Mouse (Mus musculus) midbrain, postnatal 0 days (tissue): ENCODE results near the gene Prkcg. TPM values are rescaled to one million over a fixed set of nuclear protein-coding genes. Genes with fewer than 3 reads are reported as not detected.

Experiments used
- ATAC-seq: fragments of 200-750 bp; cut with Nextera tagmentation; 2 replicates; pipeline ENCODE4 v1.8.0; 2017; ENCODE audit warnings: moderate number of reproducible peaks, mild to moderate bottlenecking, moderate TSS enrichment, moderate library complexity; ENCODE audit not compliant: low FRiP score
- DNase-seq: peaks from one replicate; pipeline ENCODE4 v3.0.0-alpha.2; 2015; ENCODE audit warnings: low spot score
- H3K27ac ChIP-seq: fragments of 300-500 bp; sonication (generic); 2 replicates; pipeline ENCODE4 v1.5.1; 2014; ENCODE audit warnings: low read depth, mild to moderate bottlenecking, low read length, mixed read lengths
- H3K27me3 ChIP-seq: fragments of 300-500 bp; sonication (generic); 2 replicates; pipeline ENCODE4 v1.6.1; 2014; ENCODE audit warnings: low read length, control low read depth, mixed read lengths; ENCODE audit not compliant: insufficient read depth
- H3K36me3 ChIP-seq: fragments of 300-500 bp; sonication (generic); 2 replicates; pipeline ENCODE4 v1.6.1; 2014; ENCODE audit warnings: low read length, control low read depth, mixed read lengths; ENCODE audit not compliant: insufficient read depth
- H3K4me1 ChIP-seq: fragments of 300-500 bp; sonication (generic); 2 replicates; pipeline ENCODE4 v1.6.1; 2014; ENCODE audit warnings: mild to moderate bottlenecking, control low read depth, antibody characterized with exemption, low read length, mixed read lengths; ENCODE audit not compliant: insufficient read depth
- H3K4me2 ChIP-seq: fragments of 300-500 bp; sonication (generic); 2 replicates; pipeline ENCODE4 v1.6.1; 2014; ENCODE audit warnings: low read depth, mild to moderate bottlenecking, low read length, mixed read lengths; ENCODE audit not compliant: poor library complexity, severe bottlenecking
- H3K4me3 ChIP-seq: fragments of 300-500 bp; sonication (generic); 2 replicates; pipeline ENCODE4 v1.5.1; 2014; ENCODE audit warnings: low read depth, mild to moderate bottlenecking, low read length, moderate library complexity
- H3K9ac ChIP-seq: fragments of 300-500 bp; sonication (generic); replicated peaks from 2 replicates; pipeline ENCODE4 v1.6.1; 2014; ENCODE audit warnings: mild to moderate bottlenecking, low read length, moderate library complexity, mixed read lengths; ENCODE audit not compliant: poor library complexity, severe bottlenecking
- H3K9me3 ChIP-seq: fragments of 300-500 bp; sonication (generic); 2 replicates; pipeline ENCODE4 v1.6.1; 2016; ENCODE audit warnings: low read length, control low read depth
- CTCF ChIP-seq: IDR thresholded peaks from 2 replicates; pipeline ENCODE4 v1.5.1; 2016; ENCODE audit warnings: antibody characterized with exemption, mild to moderate bottlenecking
- WGBS: fragments of 180-500 bp; shearing (Covaris S2); extraction: QIAGEN DNeasy Blood & Tissue Kit; methylation state at CpG from one replicate; pipeline ENCODE4 v1.1.7; 2014; 5-methylcytosine and 5-hydroxymethylcytosine counted together
- polyA plus RNA-seq: library from polyadenylated mRNA; unstranded; fragments of >200 nt; fragmentation: Nextera tagmentation; extraction: Ambion mirVana; gene quantifications from 2 replicates; pipeline ENCODE4 v1.2.1, GENCODE M21; 2015
- total RNA-seq: library from RNA; depleted of rRNA; stranded (reverse); fragments of >200 nt; gene quantifications from 2 replicates; pipeline ENCODE4 v1.2.3, GENCODE M21; 2014; rRNA removed

Prkcg gene
- total RNA-seq (11.5 and 12.5 TPM in 2 replicates), polyA plus RNA-seq (6.0 and 7.4 TPM in 2 replicates)

DNA sequence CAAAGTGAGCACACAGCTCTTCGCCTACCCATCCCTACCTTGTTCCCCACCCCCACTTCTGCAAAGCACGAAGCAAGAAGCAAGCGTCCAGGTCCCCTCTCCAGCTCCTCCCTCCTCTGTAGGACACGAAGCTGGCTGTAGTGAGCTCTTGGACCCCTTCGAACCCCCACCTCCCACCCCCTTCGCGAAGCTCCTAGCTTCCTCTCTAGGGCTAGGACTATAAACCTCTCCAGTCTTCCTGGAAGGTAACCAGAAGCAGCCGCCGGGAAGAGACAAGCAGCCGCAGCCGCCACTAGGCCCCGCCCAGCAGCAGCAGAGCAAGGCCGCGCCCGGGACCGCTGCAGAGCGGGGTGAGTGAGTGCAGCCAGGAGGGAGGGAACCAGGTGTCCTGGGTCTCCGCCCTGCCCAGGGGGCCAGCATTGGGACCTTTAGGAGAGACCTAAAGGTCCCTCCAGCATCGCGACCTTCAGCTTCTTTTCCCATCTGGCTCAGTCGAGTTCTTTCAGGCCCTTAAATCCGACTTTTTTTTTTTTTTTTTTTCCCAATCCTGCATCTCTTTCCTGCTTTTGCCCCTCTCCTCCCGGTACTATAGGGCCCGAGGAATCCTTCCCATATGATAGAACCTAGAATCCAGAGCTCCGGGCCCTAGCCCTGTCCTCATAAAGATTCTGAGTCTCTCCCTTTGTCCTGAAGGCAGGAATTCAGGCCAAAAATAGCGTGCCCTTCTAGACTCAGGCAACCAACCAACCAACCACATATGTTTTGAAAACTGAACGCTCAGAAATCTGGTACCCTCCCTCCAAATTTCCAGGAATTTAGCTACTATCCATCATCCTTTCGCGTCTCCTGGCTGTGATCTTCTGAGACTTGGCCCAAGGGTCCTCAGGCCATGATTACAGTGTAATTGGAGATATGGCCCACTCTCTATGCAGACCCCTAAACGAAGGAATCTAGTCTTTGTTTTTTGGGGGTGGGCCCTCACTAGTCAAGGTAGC lies at the start of gene Prkcg, which contains the start of gene Myadm:
Gene Prkcg, plus strand, starts transcription at position 204 of the 995 bp plus-strand sequence.
Gene Myadm, plus strand, starts transcription at position 105 of the 995 bp plus-strand sequence.
- Histone ChIP-seq H3K4me2 (peak within 1 kb of the TSS; percentile 69), H3K36me3 (peaks cover 9% of the 10 kb centered on the region; the same call in 1 of the 2 replicates), H3K4me1 (no peaks in the 10 kb centered on the region; the same call in 1 of the 2 replicates), H3K27me3 (no peaks in the 10 kb centered on the region), H3K27ac (peak within 1 kb of the TSS; percentile 79), H3K9ac (peak within 1 kb of the TSS; percentile 97), H3K9me3 (no peaks in the 10 kb centered on the region), H3K4me3 (peak within 1 kb of the TSS; percentile 71)
- WGBS, result 2% methylated on average over 29 of the region's 30 CpGs
- peak; percentile 64 for DNase-seq
- no peak for TF ChIP-seq CTCF
- peak; percentile 10 for ATAC-seq

- Histone ChIP-seq H3K9me3 (no peaks in the 10 kb centered on the region), H3K4me3 (no peak overlapping the region), H3K27me3 (no peaks in the 10 kb centered on the region), H3K36me3 (no peaks in the 10 kb centered on the region), H3K27ac (no peak overlapping the region), H3K9ac (no peak overlapping the region), H3K4me2 (no peak overlapping the region), H3K4me1 (no peaks in the 10 kb centered on the region)
- WGBS, result 82% methylated on average over 2 of the region's 2 CpGs
- no peak for TF ChIP-seq CTCF
- no peak for ATAC-seq
- DNase-seq, result no peak
Measured at GRCm38 (mm10) chr7:3239193-3239592, 49.8 kb upstream of the Prkcg start.

GRCm38 (mm10) chr7:3260701-3261100 lies 28.3 kb upstream of the Prkcg start:
- Histone ChIP-seq H3K36me3 (no peaks in the 10 kb centered on the region), H3K4me1 (no peaks in the 10 kb centered on the region), H3K9ac (no peak overlapping the region), H3K4me3 (no peak overlapping the region), H3K27me3 (no peaks in the 10 kb centered on the region; the same call in 1 of the 2 replicates), H3K27ac (no peak overlapping the region), H3K9me3 (no peaks in the 10 kb centered on the region), H3K4me2 (no peak overlapping the region)
- WGBS, result 56% methylated on average over 3 of the region's 3 CpGs
- DNase-seq (no peak), ATAC-seq (no peak)
- TF ChIP-seq CTCF, result no peak

DNA sequence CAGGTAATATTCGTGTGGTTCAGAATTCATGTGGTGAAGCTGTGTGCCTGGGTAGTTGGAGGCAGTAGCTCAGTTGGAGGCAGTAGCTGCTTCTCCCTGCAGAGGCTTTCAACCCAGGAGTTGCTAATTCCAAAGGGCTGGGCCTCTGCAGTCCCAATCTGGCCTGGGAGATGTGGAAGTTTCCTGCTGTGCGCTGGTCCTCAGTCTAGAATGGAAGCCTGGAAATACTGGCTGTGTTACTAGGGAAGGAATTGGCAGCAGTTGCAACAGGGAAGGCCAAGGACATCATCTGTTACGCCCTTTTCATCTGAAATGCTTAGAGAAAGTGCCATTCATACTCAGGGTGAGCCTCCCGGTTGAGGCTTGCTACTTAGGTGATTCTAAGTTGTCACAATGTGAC lies 27.5 kb upstream of the Prkcg start:
- no peak for DNase-seq

GRCm38 (mm10) chr7:3262789-3263188 lies 26.2 kb upstream of the Prkcg start:
- Histone ChIP-seq H3K27me3 (no peaks in the 10 kb centered on the region; the same call in 1 of the 2 replicates), H3K9ac (no peak overlapping the region), H3K4me3 (no peak overlapping the region), H3K9me3 (no peaks in the 10 kb centered on the region), H3K4me2 (no peak overlapping the region), H3K4me1 (no peaks in the 10 kb centered on the region), H3K36me3 (no peaks in the 10 kb centered on the region), H3K27ac (no peak overlapping the region)
- ATAC-seq (no peak), DNase-seq (peak; percentile 27)
- TF ChIP-seq CTCF, result peak; percentile 58
- 35% methylated on average over 2 of the region's 2 CpGs for WGBS

More for the DNA sequence above, 27.5 kb upstream of the Prkcg start:
- no peaks in the 10 kb centered on the region; the same call in 1 of the 2 replicates for H3K27me3 ChIP-seq
- no peak for TF ChIP-seq CTCF
- no peak overlapping the region for H3K27ac ChIP-seq
- no peak overlapping the region for H3K4me3 ChIP-seq
- no peaks in the 10 kb centered on the region for H3K9me3 ChIP-seq
- no peaks in the 10 kb centered on the region for H3K4me1 ChIP-seq
- H3K9ac ChIP-seq, result no peak overlapping the region
- WGBS, result 66% methylated on average over 4 of the region's 4 CpGs
- no peak overlapping the region for H3K4me2 ChIP-seq
- ATAC-seq, result no peak
- H3K36me3 ChIP-seq, result no peaks in the 10 kb centered on the region
